Mouse (Mus musculus): ENCODE results near the gene Aspscr1. TPM values are rescaled to one million over a fixed set of nuclear protein-coding genes. Genes with fewer than 3 reads are reported as not detected.

Gene Aspscr1
- polyA plus RNA-seq, 2 experiments from 2014 or later = 82.3 to 134 TPM

DNA sequence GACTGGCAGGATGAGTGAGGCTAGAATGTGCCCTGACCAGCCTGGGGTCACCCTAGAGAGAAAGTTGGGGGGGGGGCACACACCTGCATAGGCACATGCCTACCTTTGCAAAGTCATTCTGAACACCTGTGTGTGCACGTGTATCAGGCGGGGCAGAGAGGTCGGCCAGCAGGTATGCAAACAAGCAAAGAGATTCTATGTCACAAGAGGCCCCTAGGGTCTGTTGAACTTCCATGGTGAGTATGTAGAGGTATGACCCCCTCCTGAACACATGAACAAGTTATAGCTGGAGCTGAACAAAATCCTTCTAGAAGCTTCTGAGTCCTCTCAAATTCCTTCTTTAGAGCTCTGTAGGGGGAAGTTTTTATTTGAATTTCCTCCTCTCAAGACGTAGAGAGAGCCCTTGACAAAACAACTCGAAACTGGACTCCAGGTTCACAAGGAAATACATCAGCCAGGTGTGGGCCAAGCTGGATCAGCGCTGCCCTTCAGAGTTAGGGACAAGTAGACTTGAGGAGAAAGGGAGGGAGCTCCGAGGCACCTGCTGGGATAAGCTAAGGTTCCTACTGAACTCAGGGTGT, 71.4 kb downstream of the Aspscr1 start:
- ATAC-seq = no peak

DNA sequence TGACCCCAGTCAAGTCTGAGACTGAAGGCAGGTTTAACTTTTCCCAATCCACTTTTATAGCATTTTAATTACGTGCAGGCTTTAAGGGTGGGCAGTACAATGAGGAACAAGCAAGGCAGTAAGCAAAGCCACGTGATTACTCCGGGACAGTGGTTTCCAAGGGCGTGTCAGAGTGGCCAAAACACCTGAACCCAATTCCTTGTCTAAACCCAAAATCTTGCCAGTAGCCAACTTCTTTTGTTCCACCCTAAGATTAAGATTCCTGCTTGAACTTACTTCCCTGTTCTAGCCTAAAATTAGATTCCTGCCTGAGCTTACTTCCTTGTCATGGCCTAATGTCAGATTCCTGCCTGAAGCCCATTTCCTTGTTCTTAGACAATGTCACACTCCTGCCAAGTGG, 75.2 kb downstream of the Aspscr1 start:
- ATAC-seq = no peak

DNA sequence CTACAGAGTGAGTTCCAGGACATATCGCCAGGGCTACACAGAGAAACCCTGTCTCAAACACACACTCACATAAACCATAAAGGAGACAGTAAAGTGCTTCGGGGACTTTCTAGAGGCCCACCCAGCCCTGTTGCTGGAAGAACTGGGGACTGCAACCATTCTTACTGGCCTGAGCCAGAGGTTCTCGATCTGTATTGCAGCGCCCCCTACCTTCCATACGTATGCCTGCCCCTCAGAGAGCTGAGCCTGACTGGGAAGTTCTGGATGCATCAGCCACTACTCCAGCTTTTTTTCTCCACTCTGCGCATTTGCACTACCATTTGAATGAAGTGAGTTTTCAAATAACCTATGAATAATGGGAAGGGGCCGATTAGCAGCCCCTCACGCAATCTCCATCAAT, 76.7 kb downstream of the Aspscr1 start:
- no peak for ATAC-seq

DNA sequence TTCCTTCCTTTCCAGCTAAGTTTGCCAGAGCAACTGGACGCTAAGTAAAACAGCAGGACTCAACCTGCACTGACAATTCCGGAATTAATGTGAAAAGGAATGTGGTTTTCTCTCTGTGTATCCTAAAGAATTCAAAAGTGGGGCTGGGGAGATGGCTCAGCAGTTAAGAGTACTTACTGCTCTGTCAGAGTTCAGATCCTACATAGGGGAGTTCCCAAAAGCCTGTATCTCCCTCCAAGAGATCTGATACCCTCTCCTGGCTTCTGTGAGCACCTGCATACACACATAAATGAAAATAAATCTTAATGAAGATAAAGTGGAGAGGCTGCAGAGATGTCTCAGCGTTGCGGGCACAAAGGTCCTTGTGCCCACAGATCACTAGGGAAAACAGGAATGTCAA, 78.8 kb downstream of the Aspscr1 start:
- no peak for ATAC-seq

Other genes starting within 250 kb of the Aspscr1 start
- gene Nploc4, start 235.3 kb upstream of the Aspscr1 start, polyA plus RNA-seq (2017; shearing (Covaris generic)) = 10 to 100 TPM in 1 of 2 experiments, 1 to 10 TPM in 1; 9.5 to 11.0 TPM
- not detected for gene Tspan10, start 230.3 kb upstream of the Aspscr1 start, polyA plus RNA-seq (2017; shearing (Covaris generic))
- under 1 TPM in 1 of 2 experiments, not detected in 1; 0.83 TPM for gene Pde6g, start 219.5 kb upstream of the Aspscr1 start, polyA plus RNA-seq (2017; shearing (Covaris generic))
- 1 to 10 TPM; 3.5 to 4.6 TPM for gene Oxld1, start 214.9 kb upstream of the Aspscr1 start, polyA plus RNA-seq (2017; shearing (Covaris generic))
- gene Ccdc137, start 214.9 kb upstream of the Aspscr1 start, polyA plus RNA-seq (2017; shearing (Covaris generic)) = 10 to 100 TPM; 19.8 to 27.7 TPM
- gene Arl16, start 205.4 kb upstream of the Aspscr1 start, polyA plus RNA-seq (2017; shearing (Covaris generic)) = 10 to 100 TPM; 34.8 to 44.8 TPM
- gene Mrpl12, start 188.4 kb upstream of the Aspscr1 start, polyA plus RNA-seq (2017; shearing (Covaris generic)) = 10 to 100 TPM; 67.0 to 68.0 TPM
- 10 to 100 TPM; 11.0 to 14.3 TPM for gene Slc25a10, start 181.1 kb upstream of the Aspscr1 start, polyA plus RNA-seq (2017; shearing (Covaris generic))
- not detected for gene Gcgr, start 142.3 kb upstream of the Aspscr1 start, polyA plus RNA-seq (2017; shearing (Covaris generic))
- 100 to 1,000 TPM; 114 to 126 TPM for gene Mcrip1, start 123.2 kb upstream of the Aspscr1 start, polyA plus RNA-seq (2017; shearing (Covaris generic))
- not detected for gene Ppp1r27, start 121.8 kb upstream of the Aspscr1 start, polyA plus RNA-seq (2017; shearing (Covaris generic))
- gene P4hb, start 99.7 kb upstream of the Aspscr1 start, polyA plus RNA-seq (2017; shearing (Covaris generic)) = 100 to 1,000 TPM; 162 to 169 TPM
- gene Arhgdia, start 91.3 kb upstream of the Aspscr1 start, polyA plus RNA-seq (2017; shearing (Covaris generic)) = 100 to 1,000 TPM; 554 to 866 TPM
- gene Alyref, start 74.6 kb upstream of the Aspscr1 start, polyA plus RNA-seq (2017; shearing (Covaris generic)) = 10 to 100 TPM in 1 of 2 experiments, 1 to 10 TPM in 1; 8.5 to 42.6 TPM
- 100 to 1,000 TPM; 122 to 134 TPM for gene Anapc11, start 74.6 kb upstream of the Aspscr1 start, polyA plus RNA-seq (2017; shearing (Covaris generic))
- not detected for gene Npb, start 64.5 kb upstream of the Aspscr1 start, polyA plus RNA-seq (2017; shearing (Covaris generic))
- 100 to 1,000 TPM; 101 to 179 TPM for gene Pcyt2, start 55.0 kb upstream of the Aspscr1 start, polyA plus RNA-seq (2017; shearing (Covaris generic))
- 10 to 100 TPM; 66.4 to 66.7 TPM for gene Sirt7, start 47.7 kb upstream of the Aspscr1 start, polyA plus RNA-seq (2017; shearing (Covaris generic))
- 10 to 100 TPM; 11.3 to 16.0 TPM for gene Mafg, start 39.4 kb upstream of the Aspscr1 start, polyA plus RNA-seq (2017; shearing (Covaris generic))
- gene Pycr1, start 29.2 kb upstream of the Aspscr1 start, polyA plus RNA-seq (2017; shearing (Covaris generic)) = 1 to 10 TPM; 1.5 to 1.8 TPM
- not detected for gene Myadml2, start 24.8 kb upstream of the Aspscr1 start, polyA plus RNA-seq (2017; shearing (Covaris generic))
- gene Notum, start 11.8 kb upstream of the Aspscr1 start, polyA plus RNA-seq (2017; shearing (Covaris generic)) = not detected
- gene Cenpx, start 40.8 kb downstream of the Aspscr1 start, polyA plus RNA-seq (2017; shearing (Covaris generic)) = 100 to 1,000 TPM; 152 to 156 TPM
- gene Lrrc45, start 41.0 kb downstream of the Aspscr1 start, polyA plus RNA-seq (2017; shearing (Covaris generic)) = 10 to 100 TPM; 26.8 to 34.4 TPM
- not detected for gene Rac3, start 48.5 kb downstream of the Aspscr1 start, polyA plus RNA-seq (2017; shearing (Covaris generic))
- gene Dcxr, start 54.3 kb downstream of the Aspscr1 start, polyA plus RNA-seq (2017; shearing (Covaris generic)) = 10 to 100 TPM; 15.1 to 17.4 TPM
- not detected for gene Cbr2, start 59.1 kb downstream of the Aspscr1 start, polyA plus RNA-seq (2017; shearing (Covaris generic))
- gene Hmga1b, start 89.8 kb downstream of the Aspscr1 start, polyA plus RNA-seq (2017; shearing (Covaris generic)) = 10 to 100 TPM in 1 of 2 experiments, 1 to 10 TPM in 1; 3.6 to 24.6 TPM
- gene Rfng, start 111.2 kb downstream of the Aspscr1 start, polyA plus RNA-seq (2017; shearing (Covaris generic)) = 1 to 10 TPM; 2.8 to 4.1 TPM
- 100 to 1,000 TPM; 126 to 160 TPM for gene Gps1, start 111.3 kb downstream of the Aspscr1 start, polyA plus RNA-seq (2017; shearing (Covaris generic))
- gene Dus1l, start 123.4 kb downstream of the Aspscr1 start, polyA plus RNA-seq (2017; shearing (Covaris generic)) = 10 to 100 TPM; 31.4 to 35.3 TPM
- 10 to 100 TPM; 24.1 to 34.8 TPM for gene Fasn, start 151.6 kb downstream of the Aspscr1 start, polyA plus RNA-seq (2017; shearing (Covaris generic))

Measured in CD4-positive, CD25-positive, alpha-beta regulatory T cell, adult 4 months (primary cell).